Mouse (Mus musculus) limb, embryonic 14.5 days (tissue): ENCODE measurements at regions not wholly inside any gene's neighbourhood (a gene's known extent, or its start where the extent isn't known, plus 50 kb on each side); places are given as distances from the start of the nearest gene placed in this dataset.

Experiments
- ATAC-seq: fragments of 200-750 bp; cut with Nextera tagmentation; 2 replicates; pipeline ENCODE4 v1.8.0; 2017; ENCODE audit warnings: low read depth, moderate number of reproducible peaks, moderate TSS enrichment; ENCODE audit not compliant: low FRiP score
- DNase-seq: peaks from one replicate; pipeline ENCODE4 v3.0.0-alpha.2; 2015; ENCODE audit warnings: low spot score
- H3K27ac ChIP-seq: fragments of 300-500 bp; sonication (generic); replicated peaks from 2 replicates; pipeline ENCODE4 v1.5.1; 2014; ENCODE audit warnings: low read depth, mild to moderate bottlenecking, low read length, moderate library complexity, mixed read lengths
- H3K27me3 ChIP-seq: fragments of 300-500 bp; sonication (generic); 2 replicates; pipeline ENCODE4 v1.6.1; 2014; ENCODE audit warnings: low read length, mixed read lengths; ENCODE audit not compliant: control insufficient read depth, insufficient read depth
- H3K36me3 ChIP-seq: fragments of 300-500 bp; sonication (generic); 2 replicates; pipeline ENCODE4 v1.6.1; 2014; ENCODE audit warnings: mild to moderate bottlenecking, low read length, moderate library complexity, mixed read lengths; ENCODE audit not compliant: control insufficient read depth, insufficient read depth
- H3K4me1 ChIP-seq: fragments of 300-500 bp; sonication (generic); 2 replicates; pipeline ENCODE4 v1.6.1; 2014; ENCODE audit warnings: antibody characterized with exemption, low read length, mixed read lengths; ENCODE audit not compliant: control insufficient read depth, insufficient read depth
- H3K4me2 ChIP-seq: fragments of 300-500 bp; sonication (generic); replicated peaks from 2 replicates; pipeline ENCODE4 v1.6.1; 2014; ENCODE audit warnings: low read depth, mild to moderate bottlenecking, low read length, moderate library complexity; ENCODE audit not compliant: severe bottlenecking
- H3K4me3 ChIP-seq: fragments of 300-500 bp; sonication (generic); replicated peaks from 2 replicates; pipeline ENCODE4 v1.5.1; 2014; ENCODE audit warnings: low read length
- H3K9ac ChIP-seq: fragments of 300-500 bp; sonication (generic); 2 replicates; pipeline ENCODE4 v1.6.1; 2014; ENCODE audit warnings: mild to moderate bottlenecking, low read depth, low read length, moderate library complexity; ENCODE audit not compliant: severe bottlenecking
- H3K9me3 ChIP-seq: fragments of 300-500 bp; sonication (generic); 2 replicates; pipeline ENCODE4 v1.6.1; 2016; ENCODE audit warnings: low read length; ENCODE audit not compliant: control insufficient read depth
- POLR2A ChIP-seq: fragments of 200-500 bp; IDR thresholded peaks from 2 replicates; pipeline ENCODE4 v1.8.0; 2012; ENCODE audit warnings: inconsistent platforms, mild to moderate bottlenecking, moderate library complexity, borderline replicate concordance; ENCODE audit not compliant: insufficient read depth, insufficient read length; ENCODE audit errors: extremely low read depth
- WGBS: fragments of 180-500 bp; shearing (Covaris S2); extraction: QIAGEN DNeasy Blood & Tissue Kit; methylation state at CpG from one replicate; pipeline ENCODE4 v1.1.7; 2014; 5-methylcytosine and 5-hydroxymethylcytosine counted together

- WGBS, result 92% methylated on average over 8 of the region's 8 CpGs
- no peak for TF ChIP-seq POLR2A
- Histone ChIP-seq H3K9me3 (no peaks in the 10 kb centered on the region), H3K9ac (no peak overlapping the region), H3K36me3 (no peaks in the 10 kb centered on the region), H3K4me3 (no peak overlapping the region), H3K27ac (no peak overlapping the region), H3K4me2 (no peak overlapping the region), H3K4me1 (no peaks in the 10 kb centered on the region), H3K27me3 (no peaks in the 10 kb centered on the region)
- DNase-seq (no peak), ATAC-seq (no peak)
These were observed 110.8 kb downstream of the Arl4a start for GRCm38 (mm10) chr12:39927014-39927413.

DNA sequence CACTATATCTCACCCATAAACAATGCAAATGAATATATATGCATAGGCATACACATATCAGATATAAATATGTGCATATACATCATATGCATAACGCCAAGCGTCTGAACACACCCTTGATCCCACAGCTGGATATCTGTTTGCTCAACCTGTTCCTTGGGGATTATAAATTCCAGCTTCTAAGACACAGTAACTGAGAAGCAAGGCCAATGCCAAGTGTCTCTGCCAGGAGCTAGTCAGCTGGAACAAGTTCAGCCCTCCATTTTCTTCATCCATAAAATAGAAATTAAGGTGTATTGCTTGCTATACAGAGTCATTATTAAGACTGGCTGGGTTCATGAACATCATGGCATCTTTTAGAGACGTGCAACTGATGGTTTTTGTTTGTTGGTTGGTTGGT is 116.3 kb downstream of the Arl4a start:
- Histone ChIP-seq H3K27ac (no peak overlapping the region), H3K9me3 (no peaks in the 10 kb centered on the region), H3K27me3 (no peaks in the 10 kb centered on the region), H3K4me1 (0 out of 2 replicates have a peak, but pooled peaks cover 10% of the 10 kb centered on the region), H3K36me3 (no peaks in the 10 kb centered on the region), H3K4me3 (no peak overlapping the region), H3K9ac (no peak overlapping the region), H3K4me2 (no peak overlapping the region)
- no peak for DNase-seq
- ATAC-seq, result no peak
- no peak for TF ChIP-seq POLR2A
- WGBS, result 70% methylated on average over 3 of the region's 3 CpGs

- ATAC-seq, result peak; percentile 80
- Histone ChIP-seq H3K9me3 (no peaks in the 10 kb centered on the region), H3K4me3 (no peak overlapping the region), H3K4me2 (no peak overlapping the region), H3K27me3 (no peaks in the 10 kb centered on the region), H3K27ac (peak overlapping the region; percentile 28; the same call in 1 of the 2 replicates), H3K9ac (no peak overlapping the region), H3K36me3 (no peaks in the 10 kb centered on the region), H3K4me1 (0 out of 2 replicates have a peak, but pooled peaks cover 10% of the 10 kb centered on the region)
- 20% methylated on average over 8 of the region's 8 CpGs for WGBS
- no peak for TF ChIP-seq POLR2A
- peak; percentile 66 for DNase-seq
These were observed 117.3 kb downstream of the Arl4a start for GRCm38 (mm10) chr12:39920466-39920913.

DNA sequence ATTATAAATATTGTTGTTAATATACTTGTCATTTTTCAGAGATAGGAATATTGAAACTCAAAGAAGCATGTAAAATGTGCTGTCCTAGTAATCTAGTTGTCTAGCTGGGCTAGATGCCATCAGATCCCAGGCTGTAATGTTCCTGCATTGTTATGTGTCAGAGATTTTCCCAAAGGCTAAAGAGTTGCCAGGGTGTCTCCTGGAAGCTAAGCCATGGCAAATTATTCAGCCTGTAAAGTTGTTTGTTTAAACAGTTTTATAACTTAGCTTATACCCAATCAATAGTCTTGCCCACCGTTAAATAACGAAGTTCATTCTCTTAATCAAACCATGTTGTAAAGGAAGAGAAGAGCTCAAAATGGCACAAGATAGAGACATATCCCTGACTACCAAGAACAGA is 117.9 kb downstream of the Arl4a start:
- ATAC-seq (no peak), DNase-seq (no peak)
- WGBS, result 63% methylated on average over 2 of the region's 2 CpGs
- Histone ChIP-seq H3K4me3 (no peak overlapping the region), H3K4me1 (0 out of 2 replicates have a peak, but pooled peaks cover 10% of the 10 kb centered on the region), H3K9me3 (no peaks in the 10 kb centered on the region), H3K4me2 (no peak overlapping the region), H3K36me3 (no peaks in the 10 kb centered on the region), H3K27me3 (no peaks in the 10 kb centered on the region), H3K27ac (no peak overlapping the region), H3K9ac (no peak overlapping the region)
- TF ChIP-seq POLR2A, result no peak

DNA sequence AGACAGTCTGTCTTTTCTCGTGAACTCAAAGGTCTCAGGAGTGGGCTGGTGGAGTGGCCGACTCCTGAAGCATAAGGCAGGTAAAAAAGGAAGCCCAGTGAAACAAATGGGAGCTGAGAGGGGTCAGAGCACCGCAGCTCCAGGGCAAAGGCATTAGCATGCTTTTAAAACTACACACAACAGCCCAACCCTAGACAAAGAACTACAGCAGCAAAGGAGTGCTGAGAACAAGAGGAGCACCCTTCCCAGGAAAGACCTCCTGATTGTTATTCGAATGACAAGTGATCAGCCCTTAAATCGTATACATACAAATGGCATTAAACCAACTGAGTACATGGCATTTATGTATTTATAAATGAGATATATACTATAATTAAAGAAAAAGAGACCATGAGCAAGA is 149.3 kb downstream of the Arl4a start:
- Histone ChIP-seq H3K36me3 (no peaks in the 10 kb centered on the region), H3K9me3 (no peaks in the 10 kb centered on the region), H3K27ac (no peak overlapping the region), H3K4me1 (no peaks in the 10 kb centered on the region), H3K9ac (no peak overlapping the region), H3K4me3 (no peak overlapping the region), H3K4me2 (no peak overlapping the region), H3K27me3 (no peaks in the 10 kb centered on the region)
- WGBS, result 79% methylated on average over 5 of the region's 5 CpGs
- ATAC-seq (no peak), DNase-seq (no peak)
- TF ChIP-seq POLR2A, result no peak

GRCm38 (mm10) chr12:39885366-39885765 is 152.5 kb downstream of the Arl4a start:
- no peaks in the 10 kb centered on the region for H3K4me1 ChIP-seq
- no peaks in the 10 kb centered on the region for H3K27me3 ChIP-seq
- H3K9me3 ChIP-seq, result no peaks in the 10 kb centered on the region
- H3K36me3 ChIP-seq, result no peaks in the 10 kb centered on the region
- H3K27ac ChIP-seq, result no peak overlapping the region
- DNase-seq, result no peak
- no peak for TF ChIP-seq POLR2A
- no peak overlapping the region for H3K9ac ChIP-seq
- WGBS, result 27% methylated on average over 3 of the region's 3 CpGs
- no peak for ATAC-seq
- no peak overlapping the region for H3K4me3 ChIP-seq
- no peak overlapping the region for H3K4me2 ChIP-seq
